Mouse (Mus musculus) liver, postnatal 0 days (tissue): Measurements from ENCODE around the gene Cep152.

ENCODE experiments used
- CTCF ChIP-seq: sonication (generic); IDR thresholded peaks from 2 replicates; pipeline ENCODE4 v1.5.1; 2016; ENCODE audit warnings: antibody characterized with exemption, low read depth
- EP300 ChIP-seq: IDR thresholded peaks from 2 replicates; pipeline ENCODE4 v1.6.1; 2016; ENCODE audit warnings: antibody characterized with exemption, low read depth, mild to moderate bottlenecking

DNA sequence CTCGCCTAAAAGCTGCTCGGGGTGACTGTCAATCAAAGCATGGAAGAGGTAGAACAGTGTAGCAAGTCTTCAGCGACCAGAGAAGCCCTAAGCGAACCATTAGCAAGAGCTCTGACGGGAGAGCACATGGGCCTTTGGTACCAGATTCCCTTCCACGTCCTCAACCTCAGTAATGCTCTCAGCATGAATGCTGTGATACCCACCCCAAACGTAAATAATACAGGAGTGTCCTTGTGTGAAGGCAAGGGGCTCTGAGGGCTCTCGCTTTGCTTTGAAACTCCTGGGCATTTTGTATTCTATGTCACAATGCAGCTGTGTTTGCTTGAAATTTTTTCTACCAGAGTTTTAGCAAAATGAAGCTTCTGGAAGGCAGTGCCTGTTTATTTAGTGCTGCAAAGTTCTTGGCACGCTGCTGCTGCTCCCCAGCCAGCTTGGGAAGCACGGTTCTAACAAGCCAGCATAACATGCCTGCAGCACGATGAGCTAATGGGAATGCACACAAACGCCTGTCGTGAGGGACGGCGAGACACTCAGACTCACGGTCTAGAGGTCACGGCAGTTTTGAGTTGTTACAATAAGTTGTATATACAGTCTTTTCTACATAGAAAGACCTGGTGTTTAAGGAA is 18.6 kb downstream of the Cep152 start:
- TF ChIP-seq CTCF = no peak
- TF ChIP-seq EP300 = no peak
